Mouse (Mus musculus) adrenal gland, postnatal 25 days (tissue): ENCODE data around the gene Kpna3. TPM values are rescaled to one million over a fixed set of nuclear protein-coding genes. Genes with fewer than 3 reads are reported as not detected.

Experiments
- DNase-seq: peaks from one replicate; pipeline ENCODE4 v3.0.0; 2021; ENCODE audit warnings: mixed read lengths
- total RNA-seq: library from RNA; stranded (reverse); gene quantifications from 2 replicates; pipeline ENCODE4 v1.2.3, GENCODE M21; 2021

Kpna3 gene
- total RNA-seq, 1 experiment from 2014 or later, result 33.9 TPM

- DNase-seq, result no peak
Observed at GRCm38 (mm10) chr14:61320765-61321164, 118.9 kb downstream of the Kpna3 start.

DNA sequence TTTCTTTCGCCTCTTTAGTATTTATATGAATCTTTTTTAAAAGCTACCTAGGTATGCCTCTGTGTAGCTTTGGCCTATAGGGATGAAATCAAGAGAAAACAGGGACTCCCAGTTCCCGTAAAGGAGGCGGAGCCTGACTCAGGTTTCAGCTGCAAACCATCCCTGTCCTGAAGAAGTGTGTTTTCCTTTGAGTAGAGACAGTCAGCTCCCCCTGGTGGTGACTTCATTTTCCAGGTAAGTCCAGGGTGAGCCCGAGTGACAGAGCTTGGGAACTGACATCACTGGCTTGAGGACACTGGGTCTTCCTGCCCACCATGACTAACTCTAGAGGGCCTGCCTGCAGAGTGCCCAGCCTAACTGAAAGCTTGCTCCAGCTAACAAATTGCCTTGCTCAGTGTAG is 122.8 kb downstream of the Kpna3 start:
- peak; percentile 14 for DNase-seq

Other genes with a start within 250 kb of the Kpna3 start
- 0.62 and 1.2 TPM in 2 replicates for gene Sgcg, start 181.4 kb downstream of the Kpna3 start, total RNA-seq
- gene Arl11, start 130.1 kb downstream of the Kpna3 start, total RNA-seq, result 0.86 and 0.91 TPM in 2 replicates
- gene Ebpl, start 79.4 kb downstream of the Kpna3 start, total RNA-seq, result 3.2 and 4.5 TPM in 2 replicates
- 18.0 and 18.2 TPM in 2 replicates for gene Spryd7, start 117.0 kb upstream of the Kpna3 start, total RNA-seq
- 7.0 and 9.2 TPM in 2 replicates for gene Trim13, start 158.4 kb upstream of the Kpna3 start, total RNA-seq
- gene Kcnrg, start 167.6 kb upstream of the Kpna3 start, total RNA-seq, result 0.27 and 0.52 TPM in 2 replicates